Mouse (Mus musculus) ES-Bruce4 (cell line): ENCODE results near the gene Siae.

Experiments
- CTCF ChIP-seq: IDR thresholded peaks from one replicate; pipeline ENCODE4 v1.8.1; 2011; ENCODE audit warnings: low read depth, low read length
- EP300 ChIP-seq: IDR thresholded peaks from 2 replicates; pipeline ENCODE4 v1.6.1; 2011; ENCODE audit warnings: low read depth, low read length; ENCODE audit not compliant: insufficient read depth
- POLR2A ChIP-seq: IDR thresholded peaks from one replicate; pipeline ENCODE4 v1.8.1; 2011; ENCODE audit warnings: low read length; ENCODE audit not compliant: insufficient read depth

GRCm38 (mm10) chr9:37530031-37530887 lies 25.2 kb upstream of the Siae start:
- TF ChIP-seq CTCF, result no peak
- TF ChIP-seq POLR2A, result no peak
- no peak for TF ChIP-seq EP300
